Mouse (Mus musculus) lung, embryonic 16.5 days (tissue): ENCODE measurements around the gene Stxbp6. TPM values are rescaled to one million over a fixed set of nuclear protein-coding genes. Genes with fewer than 3 reads are reported as not detected.
A peak's percentile ranks its signal among the peaks of the same experiment; 100 is the strongest.
"Not testable (repeated sequence)": the region's sequence is repeated elsewhere in the genome, so short reads cannot be mapped to it uniquely, and the experiment has no call there.

Experiments
- ATAC-seq: fragments of 200-750 bp; cut with Nextera tagmentation; 2 replicates; pipeline ENCODE4 v1.8.0; 2017; ENCODE audit warnings: low read depth, mild to moderate bottlenecking, moderate library complexity
- H3K27ac ChIP-seq: fragments of 300-500 bp; sonication (generic); 2 replicates; pipeline ENCODE4 v1.5.1; 2014; ENCODE audit warnings: mild to moderate bottlenecking, control low read depth, low read length
- H3K27me3 ChIP-seq: fragments of 300-500 bp; sonication (generic); 2 replicates; pipeline ENCODE4 v1.6.1; 2014; ENCODE audit warnings: low read depth, low read length, mixed read lengths; ENCODE audit not compliant: control insufficient read depth, insufficient read depth
- H3K36me3 ChIP-seq: fragments of 300-500 bp; sonication (generic); 2 replicates; pipeline ENCODE4 v1.6.1; 2014; ENCODE audit warnings: low read length; ENCODE audit not compliant: control insufficient read depth, insufficient read depth
- H3K4me1 ChIP-seq: fragments of 300-500 bp; sonication (generic); replicated peaks from 2 replicates; pipeline ENCODE4 v1.6.1; 2014; ENCODE audit warnings: low read length, mixed read lengths; ENCODE audit not compliant: control insufficient read depth, insufficient read depth
- H3K4me2 ChIP-seq: fragments of 300-500 bp; sonication (generic); 2 replicates; pipeline ENCODE4 v1.6.1; 2014; ENCODE audit warnings: low read depth, low read length, control low read depth
- H3K4me3 ChIP-seq: fragments of 300-500 bp; sonication (generic); 2 replicates; pipeline ENCODE4 v1.5.1; 2014; ENCODE audit warnings: mild to moderate bottlenecking, low read length, control low read depth
- H3K9ac ChIP-seq: fragments of 300-500 bp; sonication (generic); 2 replicates; pipeline ENCODE4 v1.6.1; 2014; ENCODE audit warnings: low read length, control low read depth
- H3K9me3 ChIP-seq: fragments of 300-500 bp; sonication (generic); 2 replicates; pipeline ENCODE4 v1.6.1; 2016; ENCODE audit warnings: low read length; ENCODE audit not compliant: control insufficient read depth
- WGBS: fragments of 180-500 bp; shearing (Covaris S2); extraction: QIAGEN DNeasy Blood & Tissue Kit; methylation state at CpG from one replicate; pipeline ENCODE4 v1.1.7; 2014; 5-methylcytosine and 5-hydroxymethylcytosine counted together
- polyA plus RNA-seq: library from polyadenylated mRNA; unstranded; fragments of >200 nt; fragmentation: Nextera tagmentation; extraction: Ambion mirVana; gene quantifications from 2 replicates; pipeline ENCODE4 v1.2.1, GENCODE M21; 2015

The Stxbp6 gene
- 14.2 and 16.9 TPM in 2 replicates for polyA plus RNA-seq

GRCm38 (mm10) chr12:45074611-45075342 is at the start of gene Stxbp6:
Stxbp6 (minus strand) TSS chr12:45074709.
- WGBS: 2% methylated on average over 20 of the region's 20 CpGs
- peak; percentile 63 for ATAC-seq
- Histone ChIP-seq H3K4me3 (peak within 1 kb of the TSS; percentile 76), H3K4me1 (peaks cover 2% of the 10 kb centered on the region; the same call in 1 of the 2 replicates), H3K36me3 (no peaks in the 10 kb centered on the region), H3K27ac (peak within 1 kb of the TSS; percentile 84), H3K4me2 (peak within 1 kb of the TSS; percentile 99), H3K9ac (peak within 1 kb of the TSS; percentile 85), H3K9me3 (no peaks in the 10 kb centered on the region), H3K27me3 (no peaks in the 10 kb centered on the region)

GRCm38 (mm10) chr12:45102954-45103353 is 28.4 kb upstream of the Stxbp6 start:
- not testable (repeated sequence) for H3K4me2 ChIP-seq, H3K9me3 ChIP-seq, H3K4me1 ChIP-seq, H3K9ac ChIP-seq, H3K27me3 ChIP-seq, H3K36me3 ChIP-seq, H3K4me3 ChIP-seq, ATAC-seq, H3K27ac ChIP-seq
- 48% methylated on average over 2 of the region's 2 CpGs for WGBS

- no peak overlapping the region for H3K27ac ChIP-seq
- ATAC-seq: no peak
- H3K36me3 ChIP-seq: no peaks in the 10 kb centered on the region
- H3K27me3 ChIP-seq: no peaks in the 10 kb centered on the region
- no peaks in the 10 kb centered on the region for H3K9me3 ChIP-seq
- H3K4me1 ChIP-seq: no peaks in the 10 kb centered on the region
- no peak overlapping the region for H3K9ac ChIP-seq
- 65% methylated on average over 2 of the region's 2 CpGs for WGBS
- no peak overlapping the region for H3K4me2 ChIP-seq
- no peak overlapping the region for H3K4me3 ChIP-seq
Measured at GRCm38 (mm10) chr12:45093732-45094131, 19.2 kb upstream of the Stxbp6 start.

GRCm38 (mm10) chr12:45092444-45092843 is 17.9 kb upstream of the Stxbp6 start:
- H3K27me3 ChIP-seq: no peaks in the 10 kb centered on the region
- H3K9ac ChIP-seq: no peak overlapping the region
- H3K4me3 ChIP-seq: no peak overlapping the region
- H3K4me2 ChIP-seq: no peak overlapping the region
- WGBS: 11% methylated on average over 3 of the region's 3 CpGs
- no peaks in the 10 kb centered on the region for H3K4me1 ChIP-seq
- H3K27ac ChIP-seq: no peak overlapping the region
- ATAC-seq: no peak
- H3K9me3 ChIP-seq: no peaks in the 10 kb centered on the region
- H3K36me3 ChIP-seq: no peaks in the 10 kb centered on the region

GRCm38 (mm10) chr12:45083145-45083475 is 8.6 kb upstream of the Stxbp6 start:
- Histone ChIP-seq H3K9ac (no peak overlapping the region), H3K27ac (no peak overlapping the region), H3K27me3 (no peaks in the 10 kb centered on the region), H3K36me3 (no peaks in the 10 kb centered on the region), H3K4me1 (no peaks in the 10 kb centered on the region; the same call in 1 of the 2 replicates), H3K4me3 (no peak overlapping the region), H3K4me2 (no peak overlapping the region), H3K9me3 (no peaks in the 10 kb centered on the region)
- 32% methylated on average over 1 of the region's 1 CpGs for WGBS
- ATAC-seq: no peak

GRCm38 (mm10) chr12:45082379-45083144 is 8.1 kb upstream of the Stxbp6 start:
- no peak overlapping the region for H3K9ac ChIP-seq
- no peak overlapping the region for H3K27ac ChIP-seq
- ATAC-seq: 0 out of 2 replicates have a peak, but pooled peaks have one; percentile 17
- 64% methylated on average over 4 of the region's 4 CpGs for WGBS
- no peaks in the 10 kb centered on the region for H3K36me3 ChIP-seq
- no peaks in the 10 kb centered on the region for H3K9me3 ChIP-seq
- no peaks in the 10 kb centered on the region for H3K27me3 ChIP-seq
- no peak overlapping the region for H3K4me3 ChIP-seq
- H3K4me2 ChIP-seq: no peak overlapping the region
- no peaks in the 10 kb centered on the region; the same call in 1 of the 2 replicates for H3K4me1 ChIP-seq

- Histone ChIP-seq H3K4me2 (no peak overlapping the region), H3K9me3 (no peaks in the 10 kb centered on the region), H3K4me1 (no peaks in the 10 kb centered on the region; the same call in 1 of the 2 replicates), H3K27ac (no peak overlapping the region), H3K36me3 (no peaks in the 10 kb centered on the region), H3K27me3 (no peaks in the 10 kb centered on the region), H3K9ac (no peak overlapping the region), H3K4me3 (no peak overlapping the region)
- 22% methylated on average over 1 of the region's 1 CpGs for WGBS
- ATAC-seq: peak; percentile 67
Measured at GRCm38 (mm10) chr12:45081617-45082016, 7.1 kb upstream of the Stxbp6 start.

GRCm38 (mm10) chr12:45080753-45081122 is 6.2 kb upstream of the Stxbp6 start:
- Histone ChIP-seq H3K27me3 (no peaks in the 10 kb centered on the region), H3K27ac (no peak overlapping the region), H3K36me3 (no peaks in the 10 kb centered on the region), H3K9ac (no peak overlapping the region), H3K4me3 (no peak overlapping the region), H3K4me2 (no peak overlapping the region), H3K9me3 (no peaks in the 10 kb centered on the region), H3K4me1 (no peaks in the 10 kb centered on the region; the same call in 1 of the 2 replicates)
- WGBS: 13% methylated on average over 5 of the region's 5 CpGs
- ATAC-seq: no peak

- WGBS: 72% methylated on average over 5 of the region's 5 CpGs
- H3K36me3 ChIP-seq: no peaks in the 10 kb centered on the region
- no peak for ATAC-seq
- H3K9me3 ChIP-seq: no peaks in the 10 kb centered on the region
- H3K4me3 ChIP-seq: no peak overlapping the region
- H3K4me1 ChIP-seq: no peaks in the 10 kb centered on the region; the same call in 1 of the 2 replicates
- H3K27me3 ChIP-seq: no peaks in the 10 kb centered on the region
- H3K9ac ChIP-seq: no peak overlapping the region
- no peak overlapping the region for H3K27ac ChIP-seq
- H3K4me2 ChIP-seq: no peak overlapping the region
Measured at GRCm38 (mm10) chr12:45080036-45080752, 5.7 kb upstream of the Stxbp6 start.
